Mouse (Mus musculus) monocyte, adult 2 months (primary cell): ENCODE measurements around the gene Kcnj16.

Experiments
- DNase-seq, 2 experiments: peaks; one replicate each; pipeline ENCODE4 v3.0.0; 2022; ENCODE audit warnings: low spot score in 2 of 2, low read depth in 1 of 2

Kcnj16 gene

DNA sequence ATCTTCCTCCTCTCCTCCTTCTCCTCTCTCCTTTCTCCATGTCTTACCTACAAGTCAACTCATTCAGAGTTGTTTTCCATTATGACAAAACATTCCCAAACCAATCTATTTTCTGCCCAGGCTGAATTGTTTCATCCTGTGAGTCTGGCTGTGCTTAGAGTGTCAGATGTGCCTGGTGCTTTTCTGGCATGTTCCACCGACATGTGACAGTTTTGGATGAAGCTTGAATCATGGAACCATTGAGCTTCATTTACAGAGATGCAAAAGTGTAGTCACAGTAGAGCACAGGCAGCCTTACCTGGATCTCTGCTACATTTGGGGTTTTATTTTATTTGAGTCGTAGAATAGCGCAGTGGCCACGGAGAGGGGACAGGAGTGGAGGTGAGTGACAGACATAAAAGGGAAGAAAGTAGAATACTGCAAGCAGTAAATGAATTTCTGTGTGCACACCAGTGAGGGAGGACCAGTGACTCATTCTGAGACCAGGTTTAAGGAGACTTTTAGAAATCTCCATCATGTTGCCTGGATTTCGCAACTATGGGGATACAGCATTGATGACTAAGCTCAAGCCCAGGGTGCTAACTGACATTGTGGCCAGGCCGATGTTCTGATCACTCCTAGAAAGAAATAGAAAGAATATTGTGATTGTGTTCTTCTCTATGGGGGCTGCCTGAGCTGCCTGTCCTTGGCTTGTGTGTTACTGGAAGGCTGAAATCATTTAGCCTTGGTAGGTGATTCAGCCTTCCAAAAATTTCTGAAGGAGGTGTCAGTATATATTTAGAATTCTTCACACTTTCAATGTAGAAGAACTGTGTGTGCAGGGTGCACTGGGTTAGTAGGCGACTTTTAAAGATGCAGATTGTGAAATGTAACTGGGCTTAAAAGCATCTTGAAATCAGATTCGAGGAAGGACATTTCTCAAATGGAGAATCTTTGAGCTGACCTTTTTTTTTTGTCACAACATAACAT lies 87.3 kb downstream of the Kcnj16 start:
- DNase-seq, result no peak

DNA sequence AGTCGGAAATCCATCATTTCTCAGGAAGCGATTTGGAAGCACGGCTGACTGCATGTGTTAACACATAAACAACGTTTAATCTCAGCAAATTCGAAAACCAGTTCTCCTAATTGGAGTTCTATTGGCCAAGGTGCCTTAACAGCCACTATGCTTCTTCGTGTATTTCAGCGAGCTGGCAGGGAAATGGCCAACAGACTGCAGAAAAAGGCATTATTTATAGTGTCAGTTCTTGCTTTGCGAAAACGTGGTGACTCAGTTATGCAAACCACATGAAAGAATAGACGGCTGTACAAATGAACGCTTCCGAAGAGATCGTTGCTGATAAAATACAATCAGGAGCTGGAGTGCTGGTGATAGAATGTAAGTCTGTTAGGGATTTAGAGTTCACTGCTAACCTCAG lies 88.2 kb downstream of the Kcnj16 start:
- DNase-seq, result no peak

DNA sequence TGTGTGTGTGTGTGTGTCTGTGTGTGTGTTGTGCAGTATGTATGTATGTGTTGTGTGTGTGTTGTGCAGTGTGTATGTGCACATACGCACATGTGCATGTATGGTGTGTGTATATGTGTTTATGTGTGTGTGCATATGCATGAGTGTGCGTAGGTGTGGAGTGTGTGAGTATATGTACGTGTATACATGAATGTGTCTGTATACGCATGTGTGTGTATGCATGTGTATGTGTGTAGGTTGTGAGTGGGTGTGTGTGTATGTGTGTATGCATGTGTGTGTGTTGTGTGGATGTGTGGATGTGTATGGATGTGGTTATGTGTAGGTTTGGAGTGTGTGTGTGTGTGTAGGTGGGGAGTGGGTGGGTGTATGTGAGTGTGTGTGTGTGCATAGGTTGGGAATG lies 89.6 kb downstream of the Kcnj16 start:
- no peak for DNase-seq

DNA sequence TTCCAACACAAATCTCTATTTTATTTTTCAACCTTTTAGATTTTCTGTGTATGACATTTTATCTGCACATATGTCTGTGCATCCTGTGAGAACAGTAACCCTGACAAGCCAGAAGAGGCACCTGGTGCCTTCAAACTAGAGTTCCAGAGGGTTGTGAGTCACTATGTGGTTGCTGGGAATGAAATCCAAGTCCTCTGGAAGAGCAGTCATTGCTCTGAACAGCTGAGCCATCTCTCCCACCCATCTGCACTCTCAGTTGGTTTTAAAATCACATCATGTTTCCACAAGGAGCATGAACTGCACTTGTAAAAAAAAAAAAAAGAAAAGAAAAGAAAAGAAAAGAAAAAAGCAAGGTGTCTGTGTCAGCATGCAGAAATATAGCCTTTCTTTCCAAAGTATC lies 91.6 kb downstream of the Kcnj16 start:
- no peak for DNase-seq

DNA sequence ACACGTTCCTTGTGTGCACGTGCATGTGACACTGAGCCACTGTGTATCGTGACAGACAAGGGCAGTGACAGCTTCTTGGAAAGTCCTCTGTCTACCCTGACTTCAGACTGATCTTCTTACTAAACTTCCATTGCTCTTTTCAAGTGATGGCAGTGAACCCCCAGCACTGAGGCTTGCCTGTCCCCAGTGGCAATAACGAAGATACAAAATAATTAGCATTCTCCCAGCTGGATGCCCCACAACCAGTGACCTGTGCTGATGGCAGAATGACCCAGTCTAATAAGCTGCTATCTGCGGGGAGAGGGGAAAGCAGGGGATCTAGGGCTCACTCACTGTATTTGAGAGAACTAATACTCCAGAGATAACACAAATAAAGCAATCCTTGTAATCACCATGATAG lies 92.4 kb downstream of the Kcnj16 start:
- no peak for DNase-seq

DNA sequence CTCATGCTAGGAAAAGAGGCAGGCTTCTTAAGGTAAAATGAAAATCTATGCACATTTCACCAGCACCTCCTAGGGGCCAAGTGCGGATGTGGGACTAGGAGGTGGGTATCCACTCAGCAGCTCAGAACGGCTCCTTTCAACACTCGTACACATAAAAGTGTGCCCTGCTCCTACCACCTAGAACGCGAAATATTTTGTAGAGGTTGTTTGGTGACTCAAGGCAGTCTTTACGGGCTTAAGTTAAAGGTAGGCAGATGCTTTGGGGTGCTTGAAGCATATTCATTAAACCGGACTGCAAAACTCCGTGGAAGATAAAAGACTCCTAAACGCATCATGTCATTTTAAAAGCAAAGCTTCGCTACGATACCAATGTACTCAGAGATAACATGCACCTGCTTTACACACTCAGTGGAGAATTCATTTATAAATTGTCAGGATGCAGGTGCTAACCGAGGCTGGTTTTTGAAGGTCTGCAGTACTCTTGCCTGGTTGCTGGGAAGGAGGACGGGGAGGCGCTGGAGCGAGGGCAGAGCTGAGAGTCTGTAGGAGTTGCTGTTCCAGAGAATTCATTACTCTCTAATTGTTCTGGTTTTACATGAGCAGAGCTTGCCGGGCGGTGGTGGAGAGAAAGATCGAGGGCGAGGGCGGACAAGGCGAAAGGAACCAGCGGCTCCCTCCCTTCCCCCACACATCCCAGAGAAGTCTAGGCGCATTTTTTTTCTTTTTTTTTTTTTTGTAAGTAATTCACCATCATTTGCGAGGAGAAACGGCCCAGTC lies 97.1 kb downstream of the Kcnj16 start:
- DNase-seq, result no peak

DNA sequence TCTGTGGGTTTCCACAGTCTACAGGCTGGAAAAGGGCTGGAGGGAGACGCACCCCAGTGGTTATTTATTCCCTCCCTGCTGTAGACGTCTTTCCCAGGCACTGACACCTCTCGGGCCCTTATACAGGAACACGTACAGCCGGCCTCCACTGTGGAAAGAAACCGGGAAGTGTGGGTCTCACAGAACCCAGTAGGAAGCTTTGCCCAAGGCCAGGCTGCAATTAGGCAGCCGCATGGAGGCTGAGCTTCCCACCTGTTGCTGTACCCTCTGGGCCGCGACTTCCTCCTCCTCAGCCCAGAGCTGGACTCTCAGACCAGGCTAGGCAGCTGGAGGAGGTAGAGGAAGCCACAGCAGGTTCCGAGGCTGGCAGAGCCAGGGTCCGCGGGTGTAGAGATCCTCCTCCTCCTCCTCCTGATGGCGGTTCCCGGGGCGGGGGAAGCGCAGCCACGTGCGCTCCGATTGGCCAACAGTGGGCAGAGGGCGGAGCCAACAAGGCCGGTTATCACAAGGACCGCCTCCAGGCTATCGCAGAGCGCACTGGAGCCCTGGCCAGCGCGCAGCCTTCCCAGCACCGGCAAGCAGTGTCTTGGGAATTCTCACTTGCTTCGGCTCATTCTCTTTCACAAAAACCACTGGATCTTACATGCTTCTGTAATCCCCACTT lies 97.9 kb downstream of the Kcnj16 start, which contains the start of gene Kcnj2:
Gene Kcnj2, plus strand, starts transcription at position 530 of the 664 bp plus-strand sequence.
- DNase-seq, result peak; percentile 62 to 84

DNA sequence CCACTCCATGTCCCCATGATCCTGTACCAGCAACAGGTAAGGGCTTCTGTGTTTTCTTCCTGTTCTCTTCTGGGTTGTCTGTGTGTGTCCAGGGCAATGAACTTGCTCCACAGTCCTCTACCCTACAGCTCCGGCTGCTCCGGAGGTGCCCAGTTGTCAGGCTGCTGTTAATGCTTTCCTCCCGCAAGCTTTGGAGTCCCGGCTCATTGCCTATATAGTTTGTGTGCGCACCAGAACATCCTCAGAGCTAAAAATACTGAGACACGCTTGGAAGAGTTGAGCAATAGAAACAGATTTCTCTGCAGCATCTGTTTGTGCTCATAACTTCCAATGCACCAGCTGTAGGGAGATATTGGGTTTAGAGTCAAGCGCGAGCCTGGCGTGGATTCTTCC lies 98.5 kb downstream of the Kcnj16 start:
- no peak for DNase-seq

DNA sequence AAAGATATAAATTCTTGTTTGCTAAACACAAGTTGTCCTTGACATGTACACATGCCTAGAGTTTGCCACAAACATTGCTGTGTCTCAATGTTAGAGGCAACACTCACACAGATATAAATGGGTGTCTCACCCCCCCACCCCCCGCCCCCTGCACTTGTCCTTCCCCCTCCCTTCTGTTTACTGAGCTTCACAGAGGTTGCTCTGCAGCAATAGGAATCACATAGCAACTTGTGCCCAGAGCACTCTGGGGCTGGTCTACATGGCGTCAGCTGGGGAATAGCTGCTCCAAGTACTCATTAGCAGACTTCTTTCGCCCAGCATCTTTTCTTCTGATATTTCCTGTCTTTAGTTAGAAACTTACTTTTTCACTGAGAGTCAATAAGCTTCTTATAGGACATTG lies 100.0 kb downstream of the Kcnj16 start:
- no peak for DNase-seq

DNA sequence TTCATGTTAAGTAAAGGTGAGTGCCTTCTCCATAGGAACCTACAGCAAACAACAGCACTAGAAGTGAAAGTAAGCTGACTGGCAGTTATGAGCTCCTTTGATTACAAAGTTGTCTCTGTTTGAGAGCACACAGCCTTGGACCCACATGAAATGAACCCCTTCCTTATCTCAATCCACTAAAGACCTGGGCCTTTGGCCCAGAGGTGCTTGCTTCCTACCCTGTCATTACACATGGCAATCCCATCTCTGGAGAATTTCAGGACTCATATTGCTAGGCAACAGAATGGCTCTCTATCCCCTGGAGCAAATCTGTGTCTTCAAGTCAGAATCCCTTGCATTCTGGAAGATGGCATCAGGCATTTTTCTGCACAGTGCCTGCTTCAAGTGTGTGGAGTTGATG lies 102.6 kb downstream of the Kcnj16 start:
- DNase-seq, result no peak

DNA sequence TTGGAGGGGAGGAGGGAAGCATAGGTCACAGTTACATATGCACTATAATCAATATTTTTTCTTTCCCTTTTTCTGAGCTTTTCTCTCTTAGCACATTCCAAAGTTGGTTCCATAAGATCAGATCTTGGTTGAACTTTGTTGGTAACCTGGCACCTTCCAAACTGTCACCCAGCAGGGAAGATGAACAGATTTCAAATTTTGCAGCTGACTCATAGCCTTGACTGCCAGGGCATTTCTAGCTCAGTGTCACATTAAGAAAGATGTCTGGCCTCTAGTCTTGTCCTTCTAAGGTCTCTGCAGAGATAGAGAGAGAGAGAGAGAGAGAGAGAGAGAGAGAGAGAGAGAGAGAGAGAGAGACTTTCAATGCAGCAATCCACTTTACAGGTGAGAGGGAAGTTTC lies 106.3 kb downstream of the Kcnj16 start:
- no peak for DNase-seq
